Mouse (Mus musculus) spleen, adult 18-20 months (tissue): ENCODE results near the gene Inpp5k.
A peak's percentile ranks its signal among the peaks of the same experiment; 100 is the strongest.

Experiments used
- DNase-seq, 2 experiments: peaks; one replicate each; pipeline ENCODE4 v3.0.0; 2022; ENCODE audit warnings: mixed read lengths in 2 of 2

Gene Inpp5k

DNA sequence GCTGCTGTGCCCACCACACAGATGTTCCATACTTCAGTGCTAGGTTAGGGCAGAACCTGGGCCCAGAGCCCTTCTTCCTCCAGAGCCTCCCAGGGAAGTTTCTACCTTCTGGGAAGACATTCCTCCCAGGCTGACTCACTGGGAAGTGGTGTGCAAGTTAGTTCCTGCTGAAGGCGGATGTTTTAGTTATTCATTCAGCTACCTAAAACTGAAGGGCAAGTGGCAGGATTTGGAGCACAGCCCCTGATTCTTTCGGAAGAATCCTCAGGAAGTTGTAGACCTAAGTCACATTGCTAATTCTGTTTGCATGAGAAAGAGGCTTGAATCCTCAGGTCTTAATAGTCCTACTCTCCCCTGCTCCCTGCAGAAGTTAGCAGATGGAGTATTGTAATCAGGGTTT lies 9.4 kb upstream of the Inpp5k start:
- no peak for DNase-seq

DNA sequence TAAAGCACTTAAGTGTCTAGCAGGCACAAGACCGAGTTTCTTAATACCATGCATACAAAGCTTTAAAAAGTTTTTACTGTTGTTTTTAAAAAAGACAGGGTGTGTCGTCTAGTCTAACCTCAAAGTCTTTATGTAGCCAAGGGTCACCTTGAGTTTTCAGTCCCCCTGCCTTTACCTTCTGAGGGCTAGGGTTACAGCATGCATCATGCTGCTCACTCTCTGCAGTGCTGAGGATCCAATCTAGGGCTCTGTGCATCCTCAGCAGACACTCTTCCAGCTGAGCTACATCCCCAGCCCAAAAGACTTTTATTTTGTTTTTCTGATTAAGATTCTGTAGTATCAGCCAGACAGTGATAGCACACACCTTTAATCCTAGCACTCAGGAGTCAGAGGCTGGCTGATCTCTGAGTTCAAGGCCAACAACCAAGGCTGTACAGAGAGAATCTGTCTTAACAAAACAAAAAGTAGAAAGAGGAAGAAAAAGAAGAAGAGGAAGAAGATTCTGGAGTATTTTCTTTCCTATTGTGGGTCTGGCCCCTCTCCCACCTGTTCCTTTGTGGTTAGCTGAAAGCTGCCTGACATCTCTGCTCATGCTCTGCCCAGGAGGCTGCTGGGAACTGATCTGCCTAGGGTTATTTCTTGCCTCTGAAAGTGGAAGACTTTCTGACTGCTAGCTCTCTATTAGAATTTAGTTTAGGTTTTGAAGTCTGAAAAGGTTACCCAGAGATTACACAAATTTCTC lies 8.0 kb upstream of the Inpp5k start:
- no peak for DNase-seq

DNA sequence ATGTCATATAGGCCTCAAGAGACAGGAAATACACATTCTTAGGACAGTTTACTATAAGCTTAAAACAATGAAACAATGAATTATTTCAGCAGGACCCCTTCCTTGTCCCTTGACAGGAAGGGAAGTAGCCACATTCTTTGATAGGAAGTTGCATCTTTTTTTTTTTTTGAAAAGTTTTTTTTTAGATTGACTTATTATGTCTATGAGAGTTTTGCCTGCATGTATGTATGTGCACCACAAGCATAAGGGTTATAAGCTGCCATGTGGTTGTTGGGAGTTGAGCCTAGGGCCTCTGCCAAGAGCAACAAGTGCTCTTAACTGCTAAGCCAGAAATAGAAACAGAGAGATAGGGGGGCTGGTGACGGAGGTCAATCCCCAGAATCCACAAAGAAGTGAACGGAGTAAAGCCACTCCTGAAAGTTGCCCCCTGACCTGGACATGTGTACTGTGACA lies 6.7 kb upstream of the Inpp5k start:
- DNase-seq: no peak

DNA sequence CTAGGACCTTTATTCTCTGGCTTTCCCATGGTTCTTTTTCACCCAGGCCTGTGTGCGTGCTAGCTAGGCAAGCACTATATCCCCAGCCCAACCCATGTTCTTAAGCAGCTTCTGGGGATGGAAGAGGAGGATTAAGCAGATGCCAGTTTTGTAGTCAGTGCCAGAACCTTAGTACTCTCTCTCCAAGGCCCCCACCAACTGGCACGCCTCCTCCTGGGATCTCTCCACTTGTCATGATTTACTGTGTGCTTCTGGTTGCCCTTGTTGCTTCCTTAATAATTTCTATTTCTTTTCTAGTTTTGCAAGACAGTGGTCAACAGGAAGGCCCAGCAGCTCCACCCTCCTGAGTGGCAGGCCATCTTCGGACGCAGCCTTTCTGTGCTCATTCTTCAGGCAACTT lies 5.0 kb upstream of the Inpp5k start:
- DNase-seq: no peak

DNA sequence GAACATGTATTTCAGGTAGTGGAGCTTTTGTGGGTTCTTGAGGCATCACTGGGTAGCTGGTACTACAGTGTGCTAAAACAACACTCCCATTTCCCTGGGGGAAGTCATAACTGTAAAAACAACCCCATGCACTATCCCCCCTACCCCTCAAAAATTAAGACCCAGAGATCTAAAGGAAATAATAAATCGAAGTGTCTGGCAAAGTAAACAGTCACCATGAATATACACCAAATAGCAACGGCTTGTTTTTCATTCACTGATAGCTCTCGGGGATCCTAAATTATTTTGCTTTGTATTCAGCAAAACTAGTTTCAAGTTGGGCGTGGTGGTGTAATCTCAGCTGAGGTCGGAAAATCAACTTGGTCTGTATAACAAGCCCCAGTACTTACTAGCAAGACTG lies 690 bp upstream of the Inpp5k start:
- DNase-seq: no peak

DNA sequence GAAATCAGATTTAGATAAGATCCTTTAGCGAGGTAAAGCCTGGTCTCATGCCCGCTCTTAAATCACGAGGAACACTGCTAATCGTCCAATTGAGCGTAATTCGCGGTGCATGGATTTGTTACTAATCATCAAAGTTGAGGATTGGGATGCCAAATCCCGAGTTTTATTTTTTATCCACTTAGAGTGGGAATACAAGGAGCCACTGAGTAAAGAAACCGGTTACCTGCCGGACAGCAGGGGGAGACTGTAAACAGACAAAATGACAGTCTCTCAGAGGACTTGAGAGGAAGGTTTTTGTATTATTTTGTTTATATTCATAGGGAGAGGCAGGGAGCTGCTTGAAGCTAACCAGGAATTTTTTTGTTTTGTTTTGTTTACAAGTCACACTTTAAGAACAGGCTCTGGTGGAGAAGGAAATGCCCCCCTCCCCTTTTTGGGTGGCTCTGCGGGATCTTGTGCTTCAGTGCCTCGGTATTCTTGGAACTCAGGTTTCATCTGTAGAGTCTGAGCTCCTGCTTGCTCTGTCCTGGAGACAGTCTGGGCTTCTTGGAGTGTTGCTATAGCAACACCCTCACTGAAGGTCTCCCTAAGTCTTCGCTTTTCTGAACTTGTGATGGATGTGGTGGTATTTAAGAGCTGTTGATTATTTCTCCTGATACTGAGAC lies 905 bp downstream of the Inpp5k start:
- peak in 1 of 2 experiments; percentile 47 for DNase-seq

DNA sequence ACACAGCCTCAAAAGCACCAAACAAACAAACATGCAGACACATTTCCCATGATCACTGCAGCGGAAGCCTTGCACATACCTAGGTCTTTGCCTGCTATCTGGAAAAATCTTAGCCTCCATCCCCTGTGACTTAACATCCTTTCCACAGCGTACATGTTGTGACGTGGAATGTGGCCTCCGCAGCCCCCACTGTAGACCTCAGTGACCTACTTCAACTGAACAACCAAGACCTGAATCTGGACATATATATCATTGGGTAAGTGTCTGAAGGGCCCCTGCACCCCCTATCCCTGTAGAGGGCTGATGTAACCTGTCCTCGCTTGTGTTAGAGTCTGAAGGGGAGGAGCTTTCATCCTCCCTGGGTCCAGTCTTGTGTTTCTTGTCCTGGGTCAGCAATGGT lies 2.1 kb downstream of the Inpp5k start:
- no peak for DNase-seq

DNA sequence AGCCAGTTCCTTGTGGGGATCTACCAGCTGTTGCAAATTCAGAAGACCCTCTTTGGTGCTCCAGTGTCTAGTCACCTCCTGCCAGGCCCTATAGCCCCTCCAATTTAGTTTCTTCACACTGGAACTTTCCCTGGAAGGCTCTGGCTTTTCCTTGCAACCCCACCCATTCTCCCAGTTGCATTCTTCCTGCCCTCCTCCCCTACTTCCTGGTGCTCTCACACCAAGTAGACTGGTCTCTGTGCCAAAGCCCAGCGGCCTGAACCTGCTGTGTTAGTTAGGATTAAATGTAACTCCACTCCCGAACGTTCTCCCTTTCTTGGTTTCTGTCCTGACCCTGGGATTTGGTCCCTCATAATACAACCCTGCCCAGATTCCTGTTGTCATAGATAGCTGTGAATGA lies 4.0 kb downstream of the Inpp5k start:
- DNase-seq: no peak

DNA sequence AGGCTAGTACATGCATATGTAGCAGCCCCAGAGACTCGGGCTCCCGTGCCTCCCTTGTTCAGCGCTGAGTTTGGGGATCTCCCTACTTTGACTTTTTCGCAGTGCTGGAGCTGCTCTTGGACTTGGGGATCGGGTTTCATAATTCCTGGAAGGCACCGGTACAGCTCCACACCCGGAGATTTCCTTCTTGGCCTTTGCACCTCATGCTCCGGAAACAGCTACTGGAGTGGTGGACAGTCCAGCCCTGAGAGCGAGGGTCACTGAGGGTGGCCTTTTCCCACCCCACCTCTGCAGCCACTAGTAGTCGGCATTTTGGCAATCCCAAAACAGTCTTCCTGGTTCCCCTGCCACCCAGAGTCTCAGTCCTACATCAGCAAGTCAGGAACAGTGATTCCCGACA lies 4.5 kb downstream of the Inpp5k start:
- DNase-seq: no peak

DNA sequence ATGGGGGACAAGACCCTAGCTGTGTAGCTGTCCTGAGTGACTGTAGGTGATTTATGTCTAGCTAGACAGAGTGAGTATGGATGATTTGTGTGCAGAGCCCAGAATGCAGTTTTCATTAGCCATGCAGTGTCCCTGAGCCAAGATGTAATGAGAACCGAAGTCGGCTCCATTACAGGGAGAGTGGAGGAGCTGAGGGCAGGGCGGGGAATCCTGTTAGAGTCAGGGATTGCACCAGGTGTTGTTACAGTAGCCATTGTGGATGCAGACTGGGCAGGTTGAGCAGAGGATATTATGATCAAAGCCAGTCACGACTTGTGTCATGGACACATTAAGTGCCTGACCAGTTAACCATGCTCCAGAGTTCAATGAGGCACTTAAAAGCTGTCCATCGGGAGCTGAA lies 12.5 kb downstream of the Inpp5k start:
- DNase-seq: no peak

DNA sequence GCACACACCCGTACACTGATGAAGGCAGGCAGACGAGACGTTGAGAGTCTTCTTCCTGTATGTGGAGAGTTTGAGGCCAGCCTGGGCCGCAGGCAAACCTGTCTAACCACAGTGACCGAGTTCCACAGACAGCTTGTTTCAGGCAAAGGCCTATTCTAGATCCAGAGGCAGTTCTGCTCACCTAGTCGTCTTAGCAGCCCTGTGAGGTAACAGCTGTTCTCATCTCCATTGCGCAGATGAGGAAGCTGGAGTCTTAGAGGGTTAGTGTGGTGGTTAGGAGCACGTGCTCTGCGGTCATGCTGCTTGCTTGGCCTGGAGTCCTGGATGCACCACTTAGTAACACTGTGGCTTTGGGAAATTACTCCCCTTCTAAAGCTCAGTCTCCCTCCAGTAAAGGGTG lies 13.9 kb downstream of the Inpp5k start:
- DNase-seq: no peak

DNA sequence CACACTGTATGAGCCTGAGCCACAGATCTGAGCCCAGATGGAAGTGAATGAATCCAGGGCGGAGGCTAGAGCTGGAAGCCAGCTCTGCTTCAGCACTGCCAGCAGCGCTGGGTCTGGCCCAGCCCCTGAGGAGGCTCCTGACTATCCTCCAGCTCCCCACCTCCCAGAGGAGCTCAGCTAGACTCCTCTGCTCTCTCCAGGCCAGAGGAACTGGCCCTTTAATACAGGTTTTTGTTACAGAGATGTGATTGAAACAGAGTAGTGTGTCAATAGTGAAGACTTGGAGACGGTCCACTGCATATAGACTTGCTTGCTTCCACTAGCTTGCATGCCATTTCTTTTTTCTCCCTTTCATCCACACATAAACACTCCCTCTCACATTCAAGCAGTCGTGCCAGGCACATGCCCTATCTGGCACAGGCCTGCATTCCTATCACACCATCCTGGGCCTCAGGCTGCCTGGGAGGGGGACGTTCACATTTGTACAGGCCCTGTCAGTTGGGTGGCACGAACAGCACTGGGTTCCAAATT lies 17.0 kb downstream of the Inpp5k start:
- no peak for DNase-seq

DNA sequence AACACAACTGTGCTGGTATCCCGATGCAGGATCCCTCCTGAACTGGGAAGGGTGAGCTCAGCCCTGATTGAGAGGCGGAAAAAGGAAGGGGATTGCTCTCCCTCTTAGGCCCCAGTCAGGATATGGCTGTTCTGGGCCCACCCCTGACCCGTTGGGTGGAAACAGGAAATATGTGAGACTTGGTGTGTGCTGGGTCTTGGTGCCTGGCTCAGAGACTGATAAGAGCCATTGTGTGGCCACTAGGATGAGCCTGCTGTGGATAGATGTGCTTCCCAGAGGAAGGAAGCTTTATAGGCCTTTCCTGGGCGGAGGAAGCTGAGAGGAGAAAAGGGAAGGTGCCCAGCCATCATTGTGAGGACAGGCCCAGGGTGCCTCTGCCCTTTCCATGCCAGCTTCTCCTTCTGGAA lies 18.4 kb downstream of the Inpp5k start:
- no peak for DNase-seq

DNA sequence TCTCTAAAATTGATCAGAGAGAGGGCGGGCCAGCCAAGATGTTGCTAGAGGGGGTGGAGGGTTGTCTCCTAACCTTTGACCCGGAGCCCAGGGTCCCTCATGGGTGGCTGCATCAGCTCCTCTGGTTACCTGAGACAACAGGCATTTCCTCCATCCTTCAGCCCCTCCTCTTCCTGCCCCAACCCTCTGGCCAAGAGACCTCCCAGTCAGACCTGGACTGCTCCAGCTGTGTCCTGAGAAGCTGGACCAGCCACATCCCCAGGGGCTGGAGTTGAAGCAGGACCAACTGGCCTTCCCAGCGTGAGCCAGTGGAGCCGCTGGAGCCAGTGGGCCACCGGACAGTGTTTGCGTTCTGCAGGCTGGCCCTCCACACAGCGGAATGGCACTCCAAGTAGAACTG lies 19.5 kb downstream of the Inpp5k start, which contains the start of gene Myo1c:
TSS of gene Myo1c (plus strand) at position 194 of the 400 bp plus-strand sequence.
- DNase-seq: no peak

DNA sequence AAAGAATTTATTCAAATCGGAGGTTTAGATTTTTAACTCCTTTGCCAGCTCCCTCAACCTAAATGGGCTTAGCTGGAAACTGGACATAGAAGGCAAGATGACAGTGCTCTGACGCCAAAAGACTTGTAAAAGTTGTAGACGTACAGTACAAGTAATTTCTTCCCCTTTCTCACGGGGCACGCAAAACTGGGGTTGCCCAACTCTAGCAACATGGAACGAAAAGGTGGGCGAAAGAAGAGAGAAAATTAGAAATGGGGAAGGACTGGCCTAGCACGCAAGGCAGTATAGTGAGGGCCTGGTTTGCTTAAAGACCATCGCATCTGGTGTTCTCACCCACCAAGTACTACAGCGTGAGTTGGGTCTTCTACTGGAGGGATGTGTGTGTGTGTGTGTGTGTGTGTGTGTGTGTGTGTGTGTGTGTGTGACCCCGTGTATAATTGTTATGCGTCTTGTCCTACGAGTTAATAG lies 20.2 kb downstream of the Inpp5k start:
- DNase-seq: no peak

DNA sequence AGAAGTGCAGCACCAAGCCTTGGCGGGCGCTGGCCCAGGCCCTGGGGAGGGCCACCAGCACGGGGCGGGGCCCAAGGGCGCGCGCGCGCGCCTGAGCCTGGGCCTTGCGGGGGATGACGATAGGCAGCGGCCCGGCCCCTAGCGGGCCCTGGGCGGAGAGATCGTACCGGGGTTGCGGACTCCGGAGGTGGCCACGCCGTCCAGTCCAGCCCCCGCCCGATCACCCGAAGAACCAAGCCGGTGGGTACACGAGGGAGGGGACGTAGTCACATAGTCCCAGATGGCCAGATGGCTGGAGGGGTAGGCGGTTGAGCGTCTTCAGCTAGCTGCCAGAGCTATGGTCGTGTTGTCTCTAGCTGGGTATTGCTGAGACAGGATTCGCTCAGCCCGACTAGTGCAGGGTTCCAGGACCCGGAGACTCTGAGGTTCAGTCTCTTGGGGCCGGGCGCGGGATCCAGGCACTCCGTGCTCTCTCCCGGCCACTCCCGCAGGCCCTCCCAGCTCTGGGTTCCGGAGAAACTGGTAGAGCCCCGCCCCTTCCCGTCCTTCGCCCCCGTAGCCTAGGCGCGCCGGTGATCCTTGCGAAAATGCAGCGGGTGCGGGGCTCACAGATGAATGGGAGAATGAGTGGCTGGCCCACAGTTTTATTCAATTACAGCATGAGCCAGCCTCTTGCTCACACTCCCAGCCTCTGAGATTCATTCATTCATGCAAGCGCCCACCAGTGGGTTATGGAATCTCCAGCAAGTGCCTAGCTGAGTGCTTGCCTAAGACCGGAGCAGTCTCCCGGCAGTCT lies 20.8 kb downstream of the Inpp5k start:
- peak; percentile 85 for DNase-seq

DNA sequence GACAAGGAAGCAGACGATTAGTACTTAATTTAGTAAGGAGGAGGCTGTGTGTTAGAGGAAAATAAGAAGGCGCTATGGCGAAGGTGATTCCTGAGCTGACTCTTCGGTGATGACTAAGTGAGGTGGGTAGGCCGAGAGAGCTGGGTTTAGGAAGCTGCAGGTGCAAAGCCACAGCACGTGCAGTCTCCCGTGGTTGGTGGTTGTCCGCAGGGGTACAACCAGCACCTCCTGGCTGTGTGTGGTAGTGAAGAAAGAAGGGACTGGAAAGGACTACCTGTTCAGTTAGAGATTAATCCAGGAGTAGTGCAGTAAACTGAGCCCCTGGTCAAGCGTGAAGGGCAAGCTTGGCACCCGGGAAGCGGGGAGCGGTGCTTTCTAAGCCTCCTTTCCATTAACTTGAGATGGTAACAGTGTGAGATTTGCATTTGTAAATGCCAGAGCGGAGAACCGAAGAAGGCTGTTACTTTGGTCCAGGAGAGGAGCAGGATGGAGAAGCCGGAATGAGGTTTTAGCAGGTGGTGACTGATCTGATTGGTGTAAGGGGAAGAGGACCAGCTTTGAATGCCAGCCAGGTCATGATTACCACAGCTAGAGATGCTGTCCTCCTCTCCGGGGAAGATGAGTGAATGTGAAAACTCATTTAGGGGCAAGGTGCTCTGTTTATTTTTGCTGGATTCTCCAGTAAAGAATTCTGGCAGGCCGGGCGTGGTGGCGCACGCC lies 21.6 kb downstream of the Inpp5k start:
- DNase-seq: peak; percentile 55 to 64

DNA sequence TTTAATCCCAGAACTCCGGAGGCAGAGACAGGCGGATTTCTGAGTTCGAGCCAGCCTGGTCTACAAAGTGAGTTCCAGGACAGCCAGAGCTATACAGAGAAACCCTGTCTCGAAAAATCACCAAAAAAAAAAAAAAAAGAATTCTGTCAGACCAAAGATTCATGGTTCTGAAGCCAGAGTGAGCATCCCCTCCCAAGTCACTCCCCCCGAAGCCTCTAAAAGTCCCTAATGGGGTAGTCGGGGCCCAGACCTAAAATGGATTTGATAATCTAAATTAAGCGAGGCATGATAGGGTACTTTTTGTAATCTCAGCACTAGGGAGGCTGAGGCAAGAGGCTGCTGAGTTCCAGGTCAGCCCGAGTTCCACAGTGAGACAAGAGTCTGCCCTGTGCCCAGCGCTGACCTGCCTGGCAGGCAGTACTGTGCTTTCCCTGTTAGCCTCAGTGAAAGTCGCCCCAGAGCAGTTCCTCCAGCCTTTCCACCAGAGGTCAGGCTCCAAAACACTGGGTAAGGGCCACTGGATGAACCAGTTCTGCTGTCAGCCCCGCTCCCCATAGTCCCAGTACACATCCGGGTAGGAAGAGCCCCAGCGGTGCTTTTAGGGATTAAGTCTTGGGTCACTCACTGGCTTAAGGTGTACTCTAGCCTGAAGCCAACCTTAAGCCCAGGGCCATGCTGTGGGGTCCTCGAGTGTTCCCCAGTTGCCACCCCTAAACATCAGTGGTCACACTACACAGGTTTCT lies 22.3 kb downstream of the Inpp5k start:
- peak; percentile 36 to 53 for DNase-seq

DNA sequence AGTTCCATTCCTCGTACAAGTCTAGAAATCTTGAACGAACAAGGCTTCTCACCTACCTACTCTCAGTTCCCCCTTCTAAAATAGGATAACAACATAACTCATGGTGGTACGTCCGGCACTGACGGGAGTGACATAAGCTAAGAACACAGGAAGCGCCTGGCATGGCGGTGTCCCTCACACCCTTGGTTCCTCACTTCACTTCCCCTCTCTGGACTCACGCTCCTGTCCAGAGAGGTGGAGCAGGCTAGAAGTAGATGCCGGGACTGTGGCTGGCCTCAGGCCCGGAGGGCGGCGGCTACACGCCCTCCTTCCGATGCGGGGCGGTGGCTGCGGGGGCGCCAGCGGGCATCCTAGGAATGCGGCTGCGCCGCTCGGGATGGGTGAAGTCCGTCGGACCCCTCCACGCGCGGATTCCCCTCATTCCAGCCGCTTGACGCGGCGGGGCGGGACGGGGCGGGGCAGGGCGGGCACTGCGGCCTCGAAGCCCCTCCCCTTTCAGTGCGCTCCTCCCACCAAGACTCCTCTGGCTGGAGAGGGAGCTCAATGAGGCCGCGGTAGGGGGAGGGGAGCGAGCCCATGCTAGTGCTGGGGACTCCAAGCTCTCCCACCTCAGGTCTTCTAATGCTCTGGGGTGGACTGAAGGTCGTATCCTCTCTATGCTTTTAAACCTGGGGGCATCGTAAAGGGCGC lies 23.1 kb downstream of the Inpp5k start:
- peak; percentile 81 to 86 for DNase-seq

DNA sequence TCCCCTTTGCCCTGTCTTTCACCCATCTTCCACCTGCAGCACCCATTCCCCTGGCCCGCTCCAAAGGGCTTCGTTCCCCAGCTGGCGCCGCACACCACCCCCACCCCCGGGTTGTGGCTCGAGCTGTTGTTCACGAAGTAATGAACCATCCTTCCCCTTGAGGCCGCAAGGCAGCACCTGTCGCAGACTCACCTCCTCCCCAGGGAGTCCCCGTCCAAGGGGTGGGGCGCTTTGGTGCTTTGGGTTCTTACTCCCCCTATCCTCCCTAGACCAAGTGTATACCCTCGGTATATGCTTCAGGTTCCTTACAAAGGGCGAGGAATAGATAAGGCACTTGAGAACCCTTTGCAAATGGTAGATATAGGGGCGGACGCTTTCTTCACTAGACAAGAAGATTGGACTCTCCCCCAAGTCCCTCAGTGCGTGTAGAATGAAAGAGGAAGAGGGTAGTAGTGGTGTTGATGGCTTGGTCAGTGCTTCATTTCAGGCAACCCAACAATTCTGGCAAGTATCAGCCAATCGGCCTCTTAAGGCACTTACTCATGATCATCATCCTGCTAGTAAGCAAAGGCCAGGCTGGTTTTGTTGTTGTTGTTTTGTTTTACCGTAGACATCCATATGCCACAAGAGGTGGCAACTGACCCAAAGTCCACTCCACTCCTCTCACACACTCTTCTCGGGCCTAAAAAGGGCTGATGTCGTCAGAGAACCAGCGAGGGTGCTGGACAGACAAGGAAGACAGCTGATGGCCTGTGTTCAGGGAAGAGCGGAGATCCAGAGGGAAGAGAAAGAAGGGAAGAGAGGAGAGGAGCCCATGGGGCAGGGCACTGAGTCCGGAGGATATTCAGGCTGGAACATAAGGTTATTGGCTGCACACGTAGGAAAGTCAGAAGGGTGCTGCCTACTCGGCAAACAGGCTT lies 23.9 kb downstream of the Inpp5k start:
- DNase-seq: peak; percentile 81 to 89
